ENCODE assay signal across 21 mouse cellular contexts in the genomic region with DNA sequence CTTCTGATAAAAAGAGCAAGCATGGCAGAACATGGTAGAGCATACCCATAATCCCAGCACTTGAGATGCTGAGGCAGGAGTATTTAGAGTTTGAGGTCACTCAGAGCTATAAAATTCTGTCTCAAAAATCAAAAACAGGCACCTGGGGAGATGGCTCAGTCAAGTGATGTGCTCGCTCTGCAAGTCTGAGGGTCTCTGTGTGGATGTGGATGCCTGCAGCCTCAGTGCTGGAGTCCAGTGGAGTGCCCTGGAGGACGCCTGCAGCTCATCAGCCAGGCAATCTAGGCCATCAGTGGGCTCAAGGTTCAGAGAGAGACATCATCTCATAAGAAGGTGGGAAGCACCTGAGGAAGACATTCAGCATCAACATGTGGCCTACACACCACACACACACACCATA.
DNase-seq lines count a peak whose midpoint lies in the region; TF ChIP-seq lines count a peak whose summit lies in the region.
"Had no signal": no experiment of that assay in that cellular context is flagged by ENCODE, and none has a peak within 500 bp of the region (broad histone marks: within the 10 kb centered on the region; RNA-seq: fewer than 3 reads in every experiment).

No protein-coding gene starts in this region.

- H3K4me1 ChIP-seq in thymus, adult 2 months (replicated peaks; ENCODE audit: control insufficient read depth, insufficient read depth, low read length): peaks cover 60% of the 10 kb centered on the region
- H3K4me1 ChIP-seq: embryonic facial prominence, embryonic 13.5 days; embryonic facial prominence, embryonic 15.5 days; forebrain, embryonic 10.5 days; forebrain, embryonic 12.5 days had no signal

- DNase-seq in thymus, adult 2 months: no peak
- DNase-seq in thymus, postnatal 14 days: no peak
- DNase-seq in thymus, postnatal 25 days: peak; percentile 53
- DNase-seq in thymus, postnatal 10 days (ENCODE audit: low spot score in 2 of 2): no peak
- DNase-seq in thymus, postnatal 4 days: peak; percentile 55
- DNase-seq in layer of hippocampus, adult 9-10 months (ENCODE audit: low spot score): no peak
- DNase-seq: adrenal gland, adult 2 months; adrenal gland, postnatal 10 days; adrenal gland, postnatal 25 days; cerebellum, adult 11 months; cerebellum, adult 18-20 months; cerebellum, adult 8-10 months; cerebellum, adult 9-11 months; cerebellum, postnatal 14 days; cerebellum, postnatal 36 days; embryo, embryonic 11 days had no signal

- H3K27ac ChIP-seq in thymus, adult 2 months (ENCODE audit: control insufficient read depth, insufficient read depth, low read length): peak overlapping the region; percentile 95
- H3K27ac ChIP-seq: embryonic facial prominence, embryonic 13.5 days; embryonic facial prominence, embryonic 15.5 days; forebrain, embryonic 10.5 days; forebrain, embryonic 12.5 days had no signal

- no peak for TF ChIP-seq POLR2A in thymus, adult 2 months (IDR thresholded peaks at IDR 0.05; ENCODE audit: control insufficient read depth, extremely low read depth, insufficient read depth, low read length, poor library complexity)

- H3K27me3 ChIP-seq in thymus, adult 2 months (ENCODE audit: control insufficient read depth, insufficient read depth, low read length): no peaks in the 10 kb centered on the region
- H3K27me3 ChIP-seq: embryonic facial prominence, embryonic 13.5 days; embryonic facial prominence, embryonic 15.5 days; forebrain, embryonic 12.5 days had no signal

- no peaks in the 10 kb centered on the region for H3K36me3 ChIP-seq in thymus, adult 2 months (ENCODE audit: control insufficient read depth, insufficient read depth, low read length)
- H3K36me3 ChIP-seq: embryonic facial prominence, embryonic 13.5 days; embryonic facial prominence, embryonic 15.5 days; forebrain, embryonic 10.5 days; forebrain, embryonic 12.5 days had no signal

- peak overlapping the region; percentile 37 for H3K4me3 ChIP-seq in thymus, adult 2 months (ENCODE audit: control insufficient read depth, insufficient read depth, low read length)
- H3K4me3 ChIP-seq: embryonic facial prominence, embryonic 13.5 days; embryonic facial prominence, embryonic 15.5 days; erythroblast, embryonic 14.5 days; forebrain, embryonic 10.5 days; forebrain, embryonic 12.5 days had no signal

- WGBS in thymus, adult 2 months: 47% methylated on average over 2 of the region's 2 CpGs

- no peak for TF ChIP-seq CTCF in thymus, adult 2 months (IDR thresholded peaks at IDR 0.05; ENCODE audit: borderline replicate concordance, control insufficient read depth, extremely low read depth, insufficient read depth, low read length, poor library complexity)

Comparison
In these comparisons a context has a peak if more than half of its experiments do, and no peak if none do; other contexts are left out.
1. DNase-seq: peak in thymus, postnatal 25 days (single experiment) and thymus, postnatal 4 days (single experiment); none in thymus, adult 2 months (single experiment), thymus, postnatal 14 days (single experiment), thymus, postnatal 10 days (0 of 2) and layer of hippocampus, adult 9-10 months (single experiment).